Mouse (Mus musculus) embryo, embryonic 10.5 days (tissue): ENCODE data around the gene Fer1l5.

Experiments used
- DNase-seq: peaks from one replicate; pipeline ENCODE4 v3.0.0-alpha.2; 2015; ENCODE audit warnings: low spot score

Fer1l5 gene

DNA sequence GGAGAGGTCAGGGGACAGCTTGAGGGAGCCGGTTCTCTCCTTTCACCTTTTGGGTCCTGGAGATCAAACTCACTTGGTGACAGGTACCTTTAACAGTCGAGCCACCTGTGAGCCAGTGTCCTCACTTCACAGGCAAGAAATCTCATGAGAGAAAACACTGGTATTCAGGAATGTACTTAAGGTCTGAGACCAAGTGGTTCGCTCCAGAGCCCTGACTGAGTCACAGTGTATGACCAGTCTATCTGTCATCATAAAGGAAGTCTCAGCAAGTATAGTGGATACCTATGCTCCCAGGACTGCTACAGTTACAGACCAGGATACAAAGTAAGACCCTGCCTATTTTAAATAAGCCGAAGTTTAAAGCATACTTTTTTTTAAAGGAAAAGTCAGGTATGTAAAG is 60.9 kb downstream of the Fer1l5 start:
- DNase-seq: no peak

DNA sequence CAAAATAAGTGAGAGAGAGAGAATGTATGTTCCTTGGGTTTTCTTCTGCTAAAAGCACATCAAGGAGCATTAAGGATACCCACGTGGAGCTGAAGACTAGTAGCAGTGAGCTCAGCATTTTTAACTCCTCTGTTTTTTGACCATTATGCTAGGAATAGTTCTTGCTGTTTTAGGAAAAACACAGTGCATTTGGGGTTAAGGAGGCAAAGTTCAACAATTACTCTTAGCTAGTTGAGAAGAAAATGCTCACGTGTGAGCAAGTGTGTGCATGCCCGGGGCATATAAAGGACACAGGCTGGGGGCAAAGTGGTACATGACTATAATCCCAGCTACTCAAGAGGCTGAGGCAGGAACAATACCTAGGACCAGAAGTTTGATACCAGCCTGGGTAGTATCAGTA is 61.5 kb downstream of the Fer1l5 start:
- no peak for DNase-seq

DNA sequence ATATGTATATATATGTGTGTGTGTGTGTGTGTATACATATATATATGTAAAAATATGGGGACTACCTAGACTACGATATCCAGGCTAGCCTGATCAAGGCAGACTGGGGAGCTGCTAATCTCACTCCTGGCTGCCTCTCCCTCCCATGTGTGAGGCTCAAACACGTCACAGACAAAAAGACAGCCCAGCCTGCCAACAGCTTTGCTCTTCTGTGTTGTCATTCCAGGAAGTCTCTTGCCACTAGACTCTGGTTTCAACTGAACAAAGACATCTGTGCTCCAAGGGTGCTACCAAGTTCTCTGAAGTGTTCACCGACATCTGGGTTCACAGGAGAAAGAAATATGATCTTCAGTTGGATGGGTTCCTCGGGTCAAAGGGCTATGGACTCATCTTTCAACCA is 63.0 kb downstream of the Fer1l5 start:
- DNase-seq: peak; percentile 1

DNA sequence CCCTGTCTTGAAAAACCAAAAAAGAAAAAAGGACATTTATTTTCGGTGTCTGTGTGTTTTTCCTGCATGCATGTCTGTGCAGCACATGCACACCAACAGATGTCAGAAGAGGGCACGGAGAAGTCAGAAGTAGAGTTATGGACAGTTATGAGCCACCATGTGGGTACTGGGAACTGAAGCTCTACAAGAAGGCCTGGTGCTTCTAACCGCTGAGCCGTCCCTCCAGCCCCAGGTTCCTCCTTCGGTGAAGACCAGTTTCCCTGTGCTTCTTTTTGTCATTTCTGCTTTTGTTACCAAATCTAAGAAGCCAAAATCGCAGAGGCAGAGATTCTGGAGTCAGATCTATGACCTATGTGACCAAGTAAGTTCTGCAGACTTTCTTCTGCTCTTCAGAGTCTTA is 64.4 kb downstream of the Fer1l5 start:
- no peak for DNase-seq

DNA sequence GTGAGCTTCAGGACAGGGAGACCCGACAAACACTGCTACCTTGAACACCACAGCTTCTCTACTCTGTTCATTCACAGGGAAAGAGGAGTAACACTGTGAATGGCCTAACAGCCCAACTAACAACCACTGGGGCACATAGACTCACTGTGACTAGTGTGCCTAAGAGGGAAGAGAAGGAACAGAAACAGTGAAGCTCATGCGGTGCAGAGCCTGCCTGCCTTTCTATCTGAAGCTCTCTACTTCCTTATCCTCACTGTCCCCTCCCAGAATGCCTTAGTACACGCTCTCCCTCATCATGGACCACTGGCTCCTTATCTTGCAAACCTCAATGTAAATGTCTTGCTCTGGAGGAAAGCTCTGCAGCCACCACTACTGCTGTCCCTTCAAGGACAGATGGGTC is 65.1 kb downstream of the Fer1l5 start:
- DNase-seq: no peak

DNA sequence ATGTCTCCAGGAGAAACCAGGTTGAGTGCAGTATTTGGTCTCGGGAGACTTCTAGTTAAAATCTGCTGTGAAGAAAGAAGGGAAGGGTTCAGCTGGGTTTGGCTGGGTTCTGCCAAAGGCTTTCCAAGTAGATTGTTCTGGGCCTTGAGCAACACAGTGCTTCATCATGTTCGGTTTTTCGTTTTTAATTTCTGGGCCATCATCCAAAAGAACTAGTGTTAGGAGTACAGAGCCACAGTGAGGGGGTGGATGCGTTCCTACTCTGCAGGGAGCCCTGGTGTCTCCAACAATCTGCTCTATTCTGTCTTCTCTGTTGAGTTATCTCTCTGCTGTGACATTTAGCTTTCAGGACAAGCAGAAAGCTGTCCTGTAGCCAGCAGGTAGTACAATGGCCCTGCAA is 69.0 kb downstream of the Fer1l5 start:
- no peak for DNase-seq

DNA sequence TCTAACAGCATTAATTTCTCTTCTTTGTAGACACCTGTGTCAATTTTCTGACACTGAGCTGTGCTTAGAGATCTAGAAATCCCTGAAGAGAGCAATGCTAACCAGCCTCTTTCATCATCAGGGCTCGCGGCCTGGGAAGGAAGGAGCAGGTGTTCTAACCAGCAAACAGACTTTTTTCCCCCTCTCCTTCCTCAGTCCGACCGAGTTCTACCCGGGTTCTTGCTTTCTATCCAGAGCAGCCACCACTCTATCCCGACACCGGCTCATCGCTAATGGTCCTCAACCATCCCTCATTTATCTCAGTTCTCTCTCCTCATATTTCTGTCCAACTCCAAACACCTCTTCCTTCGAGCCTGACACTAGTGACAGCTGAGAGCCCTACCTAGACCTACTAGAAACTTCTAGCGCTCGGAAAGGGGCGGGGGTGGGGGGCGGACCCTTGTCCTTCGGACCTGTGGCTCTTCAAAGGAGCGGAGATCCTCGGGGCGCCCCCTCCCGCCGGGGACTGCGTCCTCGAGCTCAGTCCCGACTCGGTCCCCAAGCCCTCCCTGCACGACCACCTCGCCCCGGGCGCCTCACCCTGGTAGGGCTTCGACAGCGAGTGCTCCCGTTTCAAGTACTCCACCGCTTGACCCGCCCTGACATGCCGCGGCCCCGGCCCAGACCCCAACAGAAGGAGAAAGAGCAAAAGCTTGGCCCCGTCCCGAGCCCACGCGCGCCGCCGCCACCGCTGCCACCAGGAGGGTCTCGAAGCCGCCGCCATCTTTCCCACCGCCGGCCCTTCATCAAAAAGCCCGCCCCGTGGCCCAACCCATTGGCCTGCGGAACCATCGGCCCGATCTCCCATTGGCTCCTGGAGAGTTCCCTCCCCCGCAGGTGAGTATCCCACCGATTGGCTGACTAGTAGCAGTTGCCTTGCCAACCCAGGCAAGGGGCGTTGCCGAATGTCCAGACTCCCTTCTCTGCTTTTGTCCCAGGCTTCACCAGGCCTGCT is 72.7 kb downstream of the Fer1l5 start, which contains the start of gene Lman2l:
Gene Lman2l, minus strand, starts transcription at position 801 of the 994 bp plus-strand sequence.
- DNase-seq: peak; percentile 99

DNA sequence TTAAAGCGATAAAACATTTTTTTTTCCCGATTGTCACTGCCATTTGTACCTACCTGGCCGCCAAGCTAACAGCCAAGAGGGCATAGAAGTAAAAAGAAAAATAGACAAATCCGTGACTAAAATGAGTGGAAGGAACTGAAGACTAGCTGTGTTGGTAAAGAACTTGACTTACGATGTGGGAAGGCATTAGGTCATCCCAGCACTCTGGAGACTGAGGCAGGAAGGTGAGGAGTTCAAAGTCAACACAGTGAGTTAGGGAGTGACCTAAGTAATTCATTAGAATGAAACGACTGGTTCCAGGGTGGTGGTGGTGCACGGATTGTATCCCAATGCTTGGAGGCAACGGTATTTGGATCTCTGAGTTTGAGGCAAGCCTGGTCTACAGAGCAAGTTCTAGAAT is 73.4 kb downstream of the Fer1l5 start:
- no peak for DNase-seq

DNA sequence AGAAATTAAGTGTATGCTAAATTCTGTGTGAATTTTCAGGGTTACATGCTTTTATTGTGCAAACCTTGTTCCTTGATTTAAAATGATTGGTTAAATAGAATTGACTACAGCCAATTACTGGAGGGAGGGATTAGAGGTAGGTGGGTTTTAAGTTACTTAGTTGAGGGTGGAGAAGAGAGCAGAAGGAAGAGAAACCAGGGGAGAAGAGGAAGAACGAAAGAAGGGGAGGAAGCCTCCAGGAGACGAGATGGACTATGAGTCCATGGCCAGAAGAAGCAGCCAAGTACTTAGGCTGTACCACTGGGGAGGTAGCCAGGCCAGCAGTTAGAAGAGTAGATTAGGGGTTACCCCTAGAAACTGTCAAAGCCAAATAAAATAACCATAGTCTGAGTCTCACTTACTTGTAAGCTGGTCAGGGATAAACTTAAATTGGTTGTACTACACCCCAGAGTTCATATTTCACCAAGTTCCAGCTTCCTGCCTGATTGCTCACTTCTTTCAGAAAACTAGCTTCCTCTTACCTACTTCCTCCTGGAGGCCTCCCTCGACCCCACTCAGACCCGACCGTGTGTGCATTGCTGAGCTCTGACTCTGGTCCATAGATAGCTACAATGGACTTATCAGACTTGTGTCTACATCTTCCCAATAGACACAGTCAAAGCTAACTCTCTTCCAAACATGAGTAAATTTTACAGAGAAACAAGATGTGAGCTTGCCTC is 74.2 kb downstream of the Fer1l5 start:
- no peak for DNase-seq

DNA sequence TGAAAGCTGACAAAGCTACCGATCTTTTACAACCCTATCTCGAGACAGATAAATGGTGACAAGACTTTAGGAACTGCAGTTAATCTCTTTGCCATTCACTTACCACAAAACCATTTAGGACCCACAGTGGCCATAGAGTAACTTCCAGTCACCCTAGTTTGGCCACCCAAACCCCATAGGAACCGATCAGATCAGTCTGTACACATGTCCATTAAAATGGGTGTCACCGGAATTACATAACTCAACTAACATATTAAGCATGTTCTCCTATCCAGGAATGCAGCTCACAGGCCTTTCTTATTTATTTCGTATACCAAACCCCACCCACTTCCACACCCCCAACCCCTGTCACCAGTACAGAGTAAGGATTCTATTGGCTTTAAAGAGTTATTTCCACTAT is 74.8 kb downstream of the Fer1l5 start:
- DNase-seq: no peak

DNA sequence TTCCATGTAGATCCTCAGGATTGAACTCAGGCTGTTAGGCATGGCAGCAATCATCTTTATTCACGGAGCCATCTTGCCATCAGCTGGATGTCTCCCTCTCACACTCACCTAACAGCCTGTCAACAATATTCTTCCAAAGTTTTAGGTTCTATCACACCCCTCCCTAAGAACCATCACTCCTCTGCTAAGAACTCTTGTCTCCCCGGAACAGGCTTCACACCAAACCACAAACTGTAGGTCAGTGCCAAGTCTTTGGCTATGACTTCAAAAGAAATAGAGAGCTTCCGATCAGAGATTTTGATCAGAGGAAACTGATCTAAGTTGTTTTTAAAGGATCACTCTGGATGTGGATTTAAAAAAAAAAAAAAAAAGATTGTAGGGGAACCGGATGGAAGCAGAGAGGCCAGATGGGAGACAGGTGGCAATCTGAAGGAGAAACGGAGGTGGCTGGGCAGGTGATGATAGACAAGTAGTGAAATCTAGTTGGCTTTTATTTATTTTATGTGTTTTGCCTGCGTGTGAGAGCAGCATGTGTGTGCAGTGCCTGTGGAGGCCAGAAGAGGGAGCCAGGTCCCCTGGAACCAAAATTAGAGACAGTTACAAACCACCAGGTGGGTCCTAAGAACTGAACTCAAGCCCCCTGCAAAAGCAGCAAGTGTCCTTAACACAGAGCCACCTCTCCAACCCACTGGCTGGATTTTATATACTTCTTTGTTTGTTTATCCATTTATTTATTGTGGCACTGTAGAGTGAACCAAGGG is 82.1 kb downstream of the Fer1l5 start:
- DNase-seq: no peak

DNA sequence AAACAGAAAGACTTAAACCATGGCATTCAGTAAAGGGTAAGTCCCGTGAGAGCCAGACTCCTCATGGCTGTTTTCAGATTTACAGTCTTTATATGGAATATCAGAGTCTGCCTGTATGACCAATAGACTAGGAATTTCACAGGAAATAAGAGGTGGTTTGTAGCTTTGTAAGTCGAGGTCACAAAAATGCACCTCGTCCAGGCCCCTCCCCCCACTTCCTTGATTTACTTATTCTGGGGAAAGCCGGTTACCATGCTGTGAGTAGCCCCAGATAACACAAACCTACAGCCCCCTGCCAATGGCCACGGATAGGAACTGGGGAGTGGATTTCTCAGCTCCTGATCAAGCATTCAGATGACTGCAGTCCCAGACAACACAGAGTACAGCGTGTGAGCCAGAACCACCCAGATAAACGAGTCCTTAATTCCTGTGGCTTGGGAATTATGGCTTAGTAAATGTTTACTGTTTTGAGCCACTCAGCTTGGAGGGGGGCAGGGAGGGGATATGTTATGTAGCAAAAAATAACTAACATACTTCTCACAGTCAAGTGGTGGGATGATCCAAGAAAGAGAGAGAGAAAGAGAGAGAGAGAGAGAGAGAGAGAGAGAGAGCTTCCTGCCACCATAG is 85.4 kb downstream of the Fer1l5 start:
- DNase-seq: no peak

DNA sequence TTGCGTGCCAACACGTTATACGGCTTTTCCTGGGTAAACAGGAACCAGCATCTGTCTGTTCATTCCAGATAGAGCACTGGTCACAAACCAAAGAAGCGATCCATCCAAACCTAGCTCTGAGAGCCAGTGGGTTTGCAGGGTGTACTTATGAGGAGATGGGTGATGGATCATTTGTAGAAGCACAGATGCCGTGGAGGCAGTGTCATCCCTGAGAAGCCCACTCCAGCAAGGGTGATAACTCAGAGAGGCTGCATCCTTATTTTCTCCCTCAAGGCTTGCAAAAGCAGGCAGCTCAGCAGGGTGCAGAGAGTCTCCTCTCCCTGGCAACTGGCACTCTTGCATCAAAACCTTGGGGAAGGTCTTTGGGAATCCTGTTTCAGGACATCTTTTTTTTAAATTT is 86.1 kb downstream of the Fer1l5 start:
- no peak for DNase-seq

DNA sequence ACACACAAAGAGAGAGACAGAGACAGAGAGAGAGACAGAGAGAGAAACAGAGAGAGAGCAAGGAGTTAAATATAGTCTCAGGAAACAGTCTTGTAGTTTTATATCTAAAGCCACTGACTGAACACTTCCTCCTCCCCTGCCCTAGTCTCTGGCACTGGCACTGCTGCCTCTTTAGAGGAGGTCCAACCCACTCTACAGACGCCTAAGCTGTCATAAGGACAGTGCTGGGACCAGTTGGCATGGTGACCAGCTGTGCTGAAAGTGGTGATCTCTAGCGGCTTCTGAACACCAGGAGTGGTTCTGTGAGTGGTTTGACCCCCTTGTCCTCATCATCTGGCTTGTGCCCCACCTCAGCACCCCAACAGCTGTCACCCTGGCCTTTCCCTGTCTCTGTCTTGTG is 89.7 kb downstream of the Fer1l5 start:
- DNase-seq: no peak

DNA sequence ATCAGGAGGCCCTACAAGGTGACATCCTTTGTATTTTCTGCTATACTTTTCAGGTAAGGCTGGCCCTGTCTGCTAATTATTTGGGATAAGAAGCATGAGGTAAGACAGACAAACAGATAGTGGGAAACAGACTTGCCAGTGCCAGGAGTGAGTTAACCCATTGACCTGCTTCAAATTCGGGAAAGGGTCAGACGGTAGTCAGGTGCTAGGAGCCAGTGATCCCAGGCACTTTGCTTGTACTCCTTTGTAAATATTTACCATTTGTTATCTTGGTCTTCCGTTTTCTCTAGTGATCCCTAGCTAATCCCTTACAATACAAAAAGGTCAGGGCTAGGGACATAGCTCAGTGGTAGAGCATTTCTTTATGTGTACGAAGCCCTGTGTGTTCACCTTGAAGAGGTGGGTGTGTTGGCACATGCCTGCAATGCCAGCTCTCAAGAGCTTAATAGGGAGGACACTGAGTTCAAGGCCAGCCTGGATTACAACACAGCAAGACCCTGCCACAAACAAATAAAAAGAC is 93.6 kb downstream of the Fer1l5 start:
- no peak for DNase-seq

DNA sequence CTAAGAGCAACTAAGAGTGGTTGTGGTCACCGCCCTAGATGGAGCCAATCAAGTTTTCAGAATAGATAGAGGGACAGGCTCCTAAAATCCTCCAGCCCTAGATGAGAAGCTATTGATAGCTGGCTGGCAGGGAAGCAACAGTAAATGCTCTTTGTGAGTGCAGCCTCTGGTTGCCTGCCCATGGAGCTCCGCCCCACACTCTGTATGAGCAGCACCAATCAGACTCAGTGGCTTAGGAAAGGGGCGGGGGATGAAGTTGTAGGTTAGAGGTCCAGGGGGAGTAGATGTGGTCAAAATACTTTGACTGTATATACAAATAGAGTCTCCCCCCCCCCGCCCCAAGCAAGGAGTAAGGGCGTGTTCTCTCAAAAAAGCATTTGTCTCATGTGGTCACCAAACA is 95.4 kb downstream of the Fer1l5 start:
- no peak for DNase-seq

DNA sequence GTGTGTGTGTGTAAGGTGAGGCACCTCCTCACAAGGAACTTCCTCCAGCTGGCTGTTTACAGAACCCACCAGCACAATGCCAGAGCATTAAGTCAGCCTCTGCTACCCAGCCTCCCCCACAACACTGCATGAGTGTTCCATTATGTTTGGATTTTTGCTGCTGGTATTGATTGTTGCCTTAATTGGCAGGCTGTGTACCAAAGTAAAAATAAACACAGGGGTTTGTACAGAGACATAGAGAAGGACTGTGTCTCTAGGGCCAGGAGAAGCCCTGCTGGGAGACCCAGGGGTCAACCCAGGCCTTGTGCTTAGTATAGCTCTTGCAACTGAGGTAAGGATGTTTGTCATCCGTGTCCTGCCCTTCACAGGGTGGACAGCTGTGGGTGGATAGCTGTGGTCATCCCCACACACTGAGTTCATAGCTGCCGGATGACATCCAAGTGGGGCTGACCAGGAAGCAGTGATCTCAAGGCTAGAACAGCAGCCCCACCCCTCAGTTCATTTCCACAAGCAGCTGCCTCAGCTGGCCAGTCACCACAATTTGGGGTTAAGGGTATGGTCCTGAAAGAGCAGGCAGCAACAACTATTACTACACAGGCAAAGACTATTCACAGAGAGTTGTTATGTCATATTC is 97.8 kb downstream of the Fer1l5 start:
- DNase-seq: no peak

DNA sequence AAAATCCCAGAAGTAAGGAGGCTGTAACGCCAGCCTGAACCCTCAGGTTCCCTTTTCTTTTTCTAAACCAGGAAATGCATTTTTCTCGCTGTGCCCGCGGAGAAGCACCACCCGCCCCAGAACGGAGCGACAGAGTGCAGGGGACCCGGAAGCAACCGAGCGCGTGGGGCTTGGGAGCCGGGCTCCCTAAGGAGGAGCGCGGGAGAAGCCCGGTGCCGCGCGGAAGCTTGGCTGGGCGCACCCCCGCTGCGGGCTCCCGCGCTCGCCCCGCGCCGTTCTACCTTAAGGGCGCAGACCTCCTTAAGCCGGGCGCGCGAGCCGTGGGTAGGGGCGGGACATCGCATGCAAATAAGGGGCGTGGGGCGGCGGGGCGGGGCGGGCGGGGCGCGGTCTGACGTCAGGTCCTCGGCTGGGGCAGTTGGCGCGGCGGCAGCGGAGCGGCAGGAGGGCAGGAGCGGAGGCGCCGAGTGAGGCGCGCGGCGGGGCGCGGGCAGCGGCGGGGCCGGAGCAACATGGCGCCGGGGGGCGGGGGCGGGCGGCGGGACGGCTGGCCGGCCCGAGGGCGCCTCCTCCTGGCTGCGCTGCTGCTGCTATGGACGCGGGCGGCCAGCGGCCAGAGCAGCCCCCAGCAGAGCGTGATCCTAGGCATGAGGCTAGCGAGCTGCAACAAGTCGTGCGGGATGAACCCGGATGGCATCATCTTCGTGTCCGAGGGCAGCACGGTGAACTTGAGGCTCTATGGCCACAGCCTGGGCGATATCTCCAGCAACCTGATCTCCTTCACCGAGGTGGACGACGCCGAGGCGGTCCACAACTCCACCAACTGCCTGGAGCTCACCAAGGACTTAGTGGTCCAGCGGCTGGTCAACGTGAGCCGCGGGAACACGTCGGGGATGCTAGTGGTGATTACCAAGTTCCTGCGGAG is 99.4 kb downstream of the Fer1l5 start, which contains the start of gene Cnnm4:
Gene Cnnm4, plus strand, starts transcription at position 440 of the 925 bp plus-strand sequence.
- peak; percentile 88 for DNase-seq
